Mouse (Mus musculus): ENCODE results near the gene Cry2. TPM values are rescaled to one million over a fixed set of nuclear protein-coding genes. Genes with fewer than 3 reads are reported as not detected.

Cry2 gene
- polyA plus RNA-seq, 1 experiment = 22.0 TPM

GRCm38 (mm10) chr2:92427882-92428281, 6.0 kb downstream of the Cry2 start:
- TF ChIP-seq POLR2A (IDR thresholded peaks at IDR 0.05; ENCODE audit: control insufficient read depth, low read depth, low read length) (no peak), CTCF (IDR thresholded peaks at IDR 0.05; ENCODE audit: control insufficient read depth, insufficient read depth, insufficient replicate concordance, low read depth, low read length) (no peak)
- H3K4me3 ChIP-seq (ENCODE audit: control insufficient read depth, low read depth, low read length) = no peak overlapping the region
- 0 out of 2 replicates have a peak overlapping the region, but pooled peaks have one; percentile 27 for H3K27ac ChIP-seq (ENCODE audit: control insufficient read depth, insufficient read depth, low read depth, low read length)
- H3K27me3 ChIP-seq (ENCODE audit: control insufficient read depth, insufficient read depth, low read length) = no peaks in the 10 kb centered on the region
- no peaks in the 10 kb centered on the region; the same call in none of the 2 replicates for H3K36me3 ChIP-seq (ENCODE audit: control insufficient read depth, insufficient read depth, low read length)
- H3K4me1 ChIP-seq (ENCODE audit: control insufficient read depth, insufficient read depth, low read length) = peaks cover 21% of the 10 kb centered on the region

- H3K4me1 ChIP-seq (ENCODE audit: control insufficient read depth, insufficient read depth, low read length) = peaks cover 14% of the 10 kb centered on the region
- no peak overlapping the region for H3K4me3 ChIP-seq (ENCODE audit: control insufficient read depth, low read depth, low read length)
- H3K27ac ChIP-seq (ENCODE audit: control insufficient read depth, insufficient read depth, low read depth, low read length) = peak overlapping the region; percentile 32; the same call in 1 of the 2 replicates
- peaks cover 3% of the 10 kb centered on the region for H3K36me3 ChIP-seq (ENCODE audit: control insufficient read depth, insufficient read depth, low read length)
- H3K27me3 ChIP-seq (ENCODE audit: control insufficient read depth, insufficient read depth, low read length) = no peaks in the 10 kb centered on the region
- no peak for TF ChIP-seq CTCF (IDR thresholded peaks at IDR 0.05; ENCODE audit: control insufficient read depth, insufficient read depth, insufficient replicate concordance, low read depth, low read length)
- TF ChIP-seq POLR2A (IDR thresholded peaks at IDR 0.05; ENCODE audit: control insufficient read depth, low read depth, low read length) = no peak
These were observed 7.4 kb downstream of the Cry2 start for GRCm38 (mm10) chr2:92426426-92426825.

- Histone ChIP-seq H3K4me3 (ENCODE audit: control insufficient read depth, low read depth, low read length) (no peak overlapping the region), H3K27me3 (ENCODE audit: control insufficient read depth, insufficient read depth, low read length) (no peaks in the 10 kb centered on the region), H3K36me3 (ENCODE audit: control insufficient read depth, insufficient read depth, low read length) (peaks cover 3% of the 10 kb centered on the region), H3K27ac (ENCODE audit: control insufficient read depth, insufficient read depth, low read depth, low read length) (no peak overlapping the region; the same call in 1 of the 2 replicates), H3K4me1 (ENCODE audit: control insufficient read depth, insufficient read depth, low read length) (peaks cover 11% of the 10 kb centered on the region)
- TF ChIP-seq POLR2A (IDR thresholded peaks at IDR 0.05; ENCODE audit: control insufficient read depth, low read depth, low read length) (no peak), CTCF (IDR thresholded peaks at IDR 0.05; ENCODE audit: control insufficient read depth, insufficient read depth, insufficient replicate concordance, low read depth, low read length) (no peak)
These were observed 8.5 kb downstream of the Cry2 start for GRCm38 (mm10) chr2:92425366-92425765.

- TF ChIP-seq POLR2A (IDR thresholded peaks at IDR 0.05; ENCODE audit: control insufficient read depth, low read depth, low read length) (no peak), CTCF (IDR thresholded peaks at IDR 0.05; ENCODE audit: control insufficient read depth, insufficient read depth, insufficient replicate concordance, low read depth, low read length) (no peak)
- peaks cover 11% of the 10 kb centered on the region for H3K4me1 ChIP-seq (ENCODE audit: control insufficient read depth, insufficient read depth, low read length)
- peaks cover 3% of the 10 kb centered on the region for H3K36me3 ChIP-seq (ENCODE audit: control insufficient read depth, insufficient read depth, low read length)
These were observed 9.2 kb downstream of the Cry2 start for GRCm38 (mm10) chr2:92424462-92425308.

GRCm38 (mm10) chr2:92423702-92424461, 10.0 kb downstream of the Cry2 start:
- H3K36me3 ChIP-seq (ENCODE audit: control insufficient read depth, insufficient read depth, low read length) = peaks cover 3% of the 10 kb centered on the region
- H3K4me3 ChIP-seq (ENCODE audit: control insufficient read depth, low read depth, low read length) = no peak overlapping the region
- no peak for TF ChIP-seq CTCF (IDR thresholded peaks at IDR 0.05; ENCODE audit: control insufficient read depth, insufficient read depth, insufficient replicate concordance, low read depth, low read length)
- TF ChIP-seq POLR2A (IDR thresholded peaks at IDR 0.05; ENCODE audit: control insufficient read depth, low read depth, low read length) = peak; percentile 34; the same call in 1 of the 2 replicates
- peaks cover 11% of the 10 kb centered on the region for H3K4me1 ChIP-seq (ENCODE audit: control insufficient read depth, insufficient read depth, low read length)
- H3K27me3 ChIP-seq (ENCODE audit: control insufficient read depth, insufficient read depth, low read length) = no peaks in the 10 kb centered on the region
- H3K27ac ChIP-seq (ENCODE audit: control insufficient read depth, insufficient read depth, low read depth, low read length) = peak overlapping the region; percentile 62

More at GRCm38 (mm10) chr2:92424462-92425308, 9.2 kb downstream of the Cry2 start:
- H3K27me3 ChIP-seq (ENCODE audit: control insufficient read depth, insufficient read depth, low read length) = no peaks in the 10 kb centered on the region
- H3K27ac ChIP-seq (ENCODE audit: control insufficient read depth, insufficient read depth, low read depth, low read length) = peak overlapping the region; percentile 61
- H3K4me3 ChIP-seq (ENCODE audit: control insufficient read depth, low read depth, low read length) = no peak overlapping the region

GRCm38 (mm10) chr2:92423156-92423555, 10.7 kb downstream of the Cry2 start:
- H3K36me3 ChIP-seq (ENCODE audit: control insufficient read depth, insufficient read depth, low read length) = peaks cover 3% of the 10 kb centered on the region
- H3K4me3 ChIP-seq (ENCODE audit: control insufficient read depth, low read depth, low read length) = no peak overlapping the region
- H3K4me1 ChIP-seq (ENCODE audit: control insufficient read depth, insufficient read depth, low read length) = peaks cover 11% of the 10 kb centered on the region
- H3K27ac ChIP-seq (ENCODE audit: control insufficient read depth, insufficient read depth, low read depth, low read length) = peak overlapping the region; percentile 62
- TF ChIP-seq POLR2A (IDR thresholded peaks at IDR 0.05; ENCODE audit: control insufficient read depth, low read depth, low read length) (no peak), CTCF (IDR thresholded peaks at IDR 0.05; ENCODE audit: control insufficient read depth, insufficient read depth, insufficient replicate concordance, low read depth, low read length) (no peak)
- no peaks in the 10 kb centered on the region for H3K27me3 ChIP-seq (ENCODE audit: control insufficient read depth, insufficient read depth, low read length)

Measured in testis, adult 2 months (tissue).